Mouse (Mus musculus): ENCODE data around the gene Nmrk2. TPM values are rescaled to one million over a fixed set of nuclear protein-coding genes. Genes with fewer than 3 reads are reported as not detected.
"Not testable (repeated sequence)": the region's sequence is repeated elsewhere in the genome, so short reads cannot be mapped to it uniquely, and the experiment has no call there.

The Nmrk2 gene
- polyA plus RNA-seq, 1 experiment: not detected

GRCm38 (mm10) chr10:81236471-81237268, 34.8 kb upstream of the Nmrk2 start:
- TF ChIP-seq CTCF (IDR thresholded peaks at IDR 0.05; ENCODE audit: insufficient read depth, low read depth, low read length) (no peak), POLR2A (IDR thresholded peaks at IDR 0.05; ENCODE audit: insufficient read depth, low read depth, low read length) (no peak)
- H3K4me3 ChIP-seq (ENCODE audit: insufficient read depth, low read depth, low read length): no peak overlapping the region
- no peak overlapping the region for H3K27ac ChIP-seq (ENCODE audit: insufficient read depth, low read depth, low read length)
- 71% methylated on average over 12 of the region's 12 CpGs for WGBS
- peaks cover 33% of the 10 kb centered on the region for H3K4me1 ChIP-seq (ENCODE audit: control insufficient read depth, insufficient read depth, low read length)

DNA sequence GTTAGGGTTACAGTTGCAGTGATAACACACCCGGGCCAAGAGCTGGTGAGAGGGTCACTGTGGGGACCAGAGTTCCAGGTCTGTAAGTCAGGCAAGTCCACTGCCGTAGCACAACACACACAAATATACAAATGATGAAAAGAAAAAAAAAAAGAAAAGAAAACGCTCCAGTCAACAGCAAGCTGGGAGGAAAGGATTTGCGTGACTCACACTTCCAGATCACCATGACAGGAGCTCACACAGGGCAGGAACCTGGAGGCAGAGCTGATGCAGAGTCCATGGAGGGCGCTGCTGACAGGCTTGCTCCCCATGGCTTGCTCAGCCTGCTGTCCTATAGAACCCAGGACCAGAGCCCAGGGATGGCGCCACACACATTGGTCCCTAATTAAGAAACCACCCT, 32.4 kb upstream of the Nmrk2 start:
- 50% methylated on average over 6 of the region's 6 CpGs for WGBS
- Histone ChIP-seq H3K27ac (ENCODE audit: insufficient read depth, low read depth, low read length) (no peak overlapping the region), H3K4me3 (ENCODE audit: insufficient read depth, low read depth, low read length) (no peak overlapping the region), H3K4me1 (ENCODE audit: control insufficient read depth, insufficient read depth, low read length) (peaks cover 40% of the 10 kb centered on the region)
- TF ChIP-seq CTCF (IDR thresholded peaks at IDR 0.05; ENCODE audit: insufficient read depth, low read depth, low read length) (no peak), POLR2A (IDR thresholded peaks at IDR 0.05; ENCODE audit: insufficient read depth, low read depth, low read length) (no peak)

DNA sequence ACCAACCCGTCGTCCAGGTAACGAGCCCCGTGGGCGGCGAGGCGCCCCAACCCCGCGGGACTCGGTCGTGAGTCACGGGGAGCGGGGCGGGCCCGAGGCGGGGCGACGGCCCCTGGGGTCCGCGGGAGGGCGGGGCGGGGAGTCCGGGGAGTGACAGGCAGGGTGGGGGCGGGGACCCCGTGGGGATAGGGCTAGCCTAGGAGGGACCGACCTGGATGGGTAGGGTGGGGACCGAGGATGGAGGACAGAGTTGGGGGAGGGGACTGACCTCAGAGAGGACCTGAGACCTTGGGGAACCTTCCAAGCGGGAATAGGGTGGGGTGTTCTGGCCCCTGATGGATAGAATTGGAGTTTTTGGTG, 31.4 kb upstream of the Nmrk2 start:
- peak overlapping the region; percentile 37; the same call in 1 of the 2 replicates for H3K27ac ChIP-seq (ENCODE audit: insufficient read depth, low read depth, low read length)
- H3K4me3 ChIP-seq (ENCODE audit: insufficient read depth, low read depth, low read length): peak overlapping the region; percentile 55
- no peak for TF ChIP-seq CTCF (IDR thresholded peaks at IDR 0.05; ENCODE audit: insufficient read depth, low read depth, low read length)
- WGBS: under 1% methylated on average over 25 of the region's 28 CpGs
- H3K4me1 ChIP-seq (ENCODE audit: control insufficient read depth, insufficient read depth, low read length): peaks cover 44% of the 10 kb centered on the region

DNA sequence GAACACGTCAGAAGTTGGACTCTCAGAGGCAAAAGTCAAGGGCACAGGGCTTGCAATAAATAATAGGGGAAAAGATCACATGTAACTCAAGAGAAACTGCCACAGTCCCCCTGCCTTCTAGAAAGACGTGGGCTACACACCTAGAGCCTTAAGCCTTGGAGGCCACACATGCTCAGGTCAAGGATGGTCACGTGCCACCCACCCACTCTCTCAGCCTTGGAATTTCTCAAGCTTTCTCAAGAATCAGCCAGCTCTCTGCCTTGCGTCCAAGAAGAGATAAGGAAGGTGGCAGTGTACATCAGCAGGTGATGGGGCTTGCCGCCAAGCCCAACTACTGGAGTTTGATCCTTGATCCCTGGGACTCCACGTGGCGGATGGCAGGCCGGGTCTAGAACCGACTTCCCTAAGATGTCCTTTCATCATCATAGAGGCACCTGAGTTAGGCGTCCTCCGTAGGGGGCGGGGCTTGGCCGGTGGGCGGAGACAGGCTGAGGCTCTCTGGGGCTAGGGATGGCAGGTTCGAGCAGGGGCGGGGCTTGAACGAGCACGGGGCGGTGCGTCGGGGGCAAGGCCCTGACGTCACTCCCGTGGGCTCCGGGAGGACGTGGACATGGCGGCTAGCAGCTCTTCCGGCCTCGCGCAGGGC, 30.9 kb upstream of the Nmrk2 start, which contains the start of gene Zfr2:
Zfr2 (plus strand) TSS at position 576 of the 646 bp plus-strand sequence.
- H3K4me3 ChIP-seq (ENCODE audit: insufficient read depth, low read depth, low read length): peak within 1 kb of the TSS; percentile 55
- peaks cover 39% of the 10 kb centered on the region for H3K4me1 ChIP-seq (ENCODE audit: control insufficient read depth, insufficient read depth, low read length)
- H3K27ac ChIP-seq (ENCODE audit: insufficient read depth, low read depth, low read length): peak within 1 kb of the TSS; percentile 73
- TF ChIP-seq POLR2A (IDR thresholded peaks at IDR 0.05; ENCODE audit: insufficient read depth, low read depth, low read length): peak; percentile 69
- TF ChIP-seq CTCF (IDR thresholded peaks at IDR 0.05; ENCODE audit: insufficient read depth, low read depth, low read length): no peak
- WGBS: 8% methylated on average over 29 of the region's 29 CpGs

- peak overlapping the region; percentile 84; the same call in 1 of the 2 replicates for H3K27ac ChIP-seq (ENCODE audit: insufficient read depth, low read depth, low read length)
- peak overlapping the region; percentile 59 for H3K4me3 ChIP-seq (ENCODE audit: insufficient read depth, low read depth, low read length)
- no peak for TF ChIP-seq POLR2A (IDR thresholded peaks at IDR 0.05; ENCODE audit: insufficient read depth, low read depth, low read length)
- TF ChIP-seq CTCF (IDR thresholded peaks at IDR 0.05; ENCODE audit: insufficient read depth, low read depth, low read length): no peak
- WGBS: 27% methylated on average over 7 of the region's 7 CpGs
- peaks cover 30% of the 10 kb centered on the region for H3K4me1 ChIP-seq (ENCODE audit: control insufficient read depth, insufficient read depth, low read length)
Observed at GRCm38 (mm10) chr10:81231436-81231835, 29.6 kb upstream of the Nmrk2 start.

GRCm38 (mm10) chr10:81230438-81231332, 28.8 kb upstream of the Nmrk2 start, which contains the start of gene Atcay:
TSS of gene Atcay (minus strand) at chr10:81230833.
- WGBS: 3% methylated on average over 27 of the region's 27 CpGs
- peak; percentile 33; the same call in 1 of the 2 replicates for TF ChIP-seq CTCF (IDR thresholded peaks at IDR 0.05; ENCODE audit: insufficient read depth, low read depth, low read length)
- TF ChIP-seq POLR2A (IDR thresholded peaks at IDR 0.05; ENCODE audit: insufficient read depth, low read depth, low read length): peak; percentile 92
- H3K4me3 ChIP-seq (ENCODE audit: insufficient read depth, low read depth, low read length): peak within 1 kb of the TSS; percentile 59
- H3K4me1 ChIP-seq (ENCODE audit: control insufficient read depth, insufficient read depth, low read length): peaks cover 28% of the 10 kb centered on the region
- peak within 1 kb of the TSS; percentile 90 for H3K27ac ChIP-seq (ENCODE audit: insufficient read depth, low read depth, low read length)

DNA sequence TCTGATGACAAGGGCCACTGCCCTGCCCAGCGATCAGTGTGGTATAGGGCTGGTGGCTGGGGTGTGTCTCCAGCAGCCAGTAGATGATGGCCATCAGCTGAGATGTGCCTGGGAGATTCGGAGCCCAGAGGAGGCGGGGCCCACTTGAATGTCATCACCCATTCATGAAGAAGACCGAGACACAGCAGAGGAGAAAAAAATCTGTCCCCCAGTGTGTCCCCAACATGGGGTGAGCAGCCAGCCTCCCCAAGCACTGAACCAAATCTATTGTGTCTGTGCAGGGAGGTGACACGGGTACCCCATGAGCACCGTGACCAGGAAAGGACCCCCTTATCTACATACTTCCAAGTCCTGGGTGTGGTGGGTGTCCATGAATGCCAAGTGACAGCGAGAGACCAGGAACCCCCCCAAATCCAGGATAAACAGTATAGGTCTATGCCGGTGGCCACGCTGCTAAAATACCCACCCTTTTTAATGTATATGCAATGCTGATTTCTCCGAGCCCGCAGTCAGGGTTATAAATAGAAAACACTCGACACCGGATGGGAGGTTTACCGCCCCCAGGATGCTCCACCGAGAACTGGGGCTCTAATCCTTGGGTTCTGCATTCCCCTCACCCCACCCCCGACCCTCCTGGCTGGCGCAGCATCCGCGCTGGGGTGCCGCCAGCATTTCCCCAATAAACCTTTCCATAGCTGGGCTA, 28.0 kb upstream of the Nmrk2 start:
- peak overlapping the region; percentile 59 for H3K4me3 ChIP-seq (ENCODE audit: insufficient read depth, low read depth, low read length)
- peak overlapping the region; percentile 90 for H3K27ac ChIP-seq (ENCODE audit: insufficient read depth, low read depth, low read length)
- TF ChIP-seq CTCF (IDR thresholded peaks at IDR 0.05; ENCODE audit: insufficient read depth, low read depth, low read length): no peak
- 2% methylated on average over 20 of the region's 20 CpGs for WGBS
- peaks cover 30% of the 10 kb centered on the region for H3K4me1 ChIP-seq (ENCODE audit: control insufficient read depth, insufficient read depth, low read length)

DNA sequence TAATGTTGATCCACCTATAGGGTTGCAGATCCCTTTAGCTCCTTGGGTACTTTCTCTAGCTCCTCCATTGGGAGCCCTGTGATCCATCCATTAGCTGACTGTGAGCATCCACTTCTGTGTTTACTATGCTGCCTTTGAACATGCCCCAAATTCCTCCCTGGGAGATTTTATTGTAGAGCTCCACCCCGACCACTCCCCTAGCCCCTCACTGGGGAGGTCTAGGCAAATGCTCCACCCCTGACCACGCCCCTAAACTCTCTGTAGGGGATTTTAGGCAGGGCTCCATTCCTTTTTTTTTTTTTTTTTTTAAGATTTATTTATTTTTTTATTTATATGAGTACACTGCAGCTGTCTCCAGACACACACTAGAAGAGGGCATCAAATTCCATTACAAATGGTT, 21.9 kb upstream of the Nmrk2 start:
- 61% methylated on average over 2 of the region's 2 CpGs for WGBS
- not testable (repeated sequence) for H3K4me3 ChIP-seq (ENCODE audit: insufficient read depth, low read depth, low read length); H3K27ac ChIP-seq (ENCODE audit: insufficient read depth, low read depth, low read length)
- peaks cover 20% of the 10 kb centered on the region for H3K4me1 ChIP-seq (ENCODE audit: control insufficient read depth, insufficient read depth, low read length)
